Mouse (Mus musculus): ENCODE measurements around the gene Gnai3.

GRCm38 (mm10) chr3:108121101-108121500 lies 24.8 kb downstream of the Gnai3 start:
- TF ChIP-seq POLR2A (IDR thresholded peaks at IDR 0.05; ENCODE audit: insufficient read length, low read depth) (no peak), REST (IDR thresholded peaks at IDR 0.05; ENCODE audit: insufficient read depth, insufficient read length) (no peak), MAX (IDR thresholded peaks at IDR 0.05; ENCODE audit: low read depth) (no peak), POLR2AphosphoS2 (IDR thresholded peaks at IDR 0.05; ENCODE audit: insufficient read length, low read depth) (no peak), USF1 (IDR thresholded peaks at IDR 0.05; ENCODE audit: low read depth) (no peak), MYOD1 (IDR thresholded peaks at IDR 0.05; ENCODE audit: control insufficient read depth in 1 of 3, insufficient read length in 2 of 3, low read depth in 2 of 3) (no peak), MYOG (IDR thresholded peaks at IDR 0.05; ENCODE audit: control insufficient read depth in 1 of 3, insufficient read depth in 1 of 3, insufficient read length in 2 of 3, low read depth in 2 of 3) (no peak), TCF12 (IDR thresholded peaks at IDR 0.05; ENCODE audit: insufficient read depth, poor library complexity, severe bottlenecking) (no peak), E2F4 (IDR thresholded peaks at IDR 0.05; ENCODE audit: insufficient read depth) (no peak)
